Mouse (Mus musculus) midbrain, embryonic 15.5 days (tissue): Measurements from ENCODE around the gene Map2k5. TPM values are rescaled to one million over a fixed set of nuclear protein-coding genes. Genes with fewer than 3 reads are reported as not detected.

ENCODE experiments used
- ATAC-seq: fragments of 200-750 bp; cut with Nextera tagmentation; replicated peaks from 2 replicates; pipeline ENCODE4 v1.8.0; 2017; ENCODE audit warnings: moderate TSS enrichment
- H3K27ac ChIP-seq: fragments of 300-500 bp; sonication (generic); 2 replicates; pipeline ENCODE4 v1.5.1; 2015; ENCODE audit warnings: mild to moderate bottlenecking, inconsistent platforms
- H3K27me3 ChIP-seq: fragments of 300-500 bp; sonication (generic); replicated peaks from 2 replicates; pipeline ENCODE4 v1.6.1; 2015; ENCODE audit warnings: inconsistent platforms
- H3K36me3 ChIP-seq: fragments of 300-500 bp; sonication (generic); replicated peaks from 2 replicates; pipeline ENCODE4 v1.6.1; 2015; ENCODE audit warnings: inconsistent platforms
- H3K4me1 ChIP-seq: fragments of 300-500 bp; sonication (generic); 2 replicates; pipeline ENCODE4 v1.6.1; 2015; ENCODE audit warnings: inconsistent platforms
- H3K4me2 ChIP-seq: fragments of 300-500 bp; sonication (generic); 2 replicates; pipeline ENCODE4 v1.6.1; 2015; ENCODE audit warnings: inconsistent platforms, mild to moderate bottlenecking, moderate library complexity
- H3K4me3 ChIP-seq: fragments of 300-500 bp; sonication (generic); 2 replicates; pipeline ENCODE4 v1.5.1; 2015; ENCODE audit warnings: mild to moderate bottlenecking, inconsistent platforms
- H3K9ac ChIP-seq: fragments of 300-500 bp; sonication (generic); 2 replicates; pipeline ENCODE4 v1.6.1; 2015; ENCODE audit warnings: mild to moderate bottlenecking, inconsistent platforms
- H3K9me3 ChIP-seq: fragments of 300-500 bp; sonication (generic); 2 replicates; pipeline ENCODE4 v1.6.1; 2016; ENCODE audit warnings: inconsistent platforms
- WGBS: fragments of 180-500 bp; shearing (Covaris S2); methylation state at CpG from one replicate; pipeline ENCODE4 v1.1.7; 2015; ENCODE audit warnings: mixed read lengths; 5-methylcytosine and 5-hydroxymethylcytosine counted together
- polyA plus RNA-seq: library from polyadenylated mRNA; unstranded; fragments of >200 nt; fragmentation: Nextera tagmentation; extraction: Ambion mirVana; gene quantifications from 2 replicates; pipeline ENCODE4 v1.2.1, GENCODE M21; 2015

Map2k5 gene
- polyA plus RNA-seq, 1 experiment from 2014 or later = 38.7 TPM

DNA sequence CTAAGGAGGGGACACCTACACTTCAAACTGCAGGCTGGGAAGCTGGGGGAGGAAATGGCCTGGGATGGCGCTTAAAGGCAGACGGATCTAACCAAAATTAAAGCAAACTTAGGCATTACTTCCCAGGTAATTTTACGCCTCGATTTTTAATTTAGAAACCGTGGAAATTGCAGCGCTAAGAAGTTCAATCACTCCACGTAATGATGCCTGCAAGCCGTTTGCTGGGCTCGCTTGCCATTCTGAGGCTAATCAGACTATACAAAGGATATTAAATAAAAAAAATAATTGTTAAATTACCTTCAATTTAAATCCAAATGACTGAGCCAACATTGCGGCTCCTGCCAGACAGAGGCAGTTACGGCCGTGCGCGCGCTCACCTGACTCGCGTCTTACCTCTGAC lies 238.0 kb downstream of the Map2k5 start:
- Histone ChIP-seq H3K4me3 (no peak overlapping the region; the same call in 1 of the 2 replicates), H3K9ac (no peak overlapping the region), H3K27ac (no peak overlapping the region), H3K36me3 (no peaks in the 10 kb centered on the region), H3K4me2 (peak overlapping the region; percentile 6; the same call in 1 of the 2 replicates), H3K27me3 (peaks cover 96% of the 10 kb centered on the region), H3K4me1 (peaks cover 67% of the 10 kb centered on the region), H3K9me3 (no peaks in the 10 kb centered on the region)
- 4% methylated on average over 17 of the region's 17 CpGs for WGBS
- no peak for ATAC-seq

DNA sequence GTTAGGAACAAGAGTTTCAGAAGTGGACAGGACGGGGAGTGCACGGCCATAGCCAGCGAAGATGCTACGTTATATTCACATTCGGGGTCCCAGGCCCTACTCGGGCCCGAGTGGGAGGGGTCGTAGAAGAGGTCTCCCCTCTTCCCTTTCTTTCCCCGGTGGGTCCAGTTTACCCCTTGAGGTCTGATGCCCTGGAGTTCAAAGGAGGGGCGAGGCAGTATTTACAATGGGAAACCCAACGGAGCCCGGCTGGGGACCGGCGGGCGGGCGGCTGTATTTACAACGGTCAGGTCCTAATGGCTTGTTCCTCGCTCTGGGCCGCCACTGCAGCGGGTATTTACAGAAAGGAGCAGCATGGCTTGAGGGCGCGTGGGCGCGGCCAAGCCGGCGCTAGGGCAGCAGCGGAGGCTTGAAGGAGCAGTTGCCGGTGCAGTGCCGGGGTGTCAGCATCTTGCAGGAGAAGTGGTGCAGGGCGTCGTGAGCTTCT lies 239.2 kb downstream of the Map2k5 start:
- Histone ChIP-seq H3K4me3 (peak overlapping the region; percentile 23), H3K27ac (no peak overlapping the region), H3K4me2 (peak overlapping the region; percentile 40), H3K4me1 (peaks cover 67% of the 10 kb centered on the region), H3K9ac (no peak overlapping the region), H3K36me3 (no peaks in the 10 kb centered on the region), H3K9me3 (no peaks in the 10 kb centered on the region), H3K27me3 (peaks cover 94% of the 10 kb centered on the region)
- WGBS = 1% methylated on average over 31 of the region's 31 CpGs
- no peak for ATAC-seq

DNA sequence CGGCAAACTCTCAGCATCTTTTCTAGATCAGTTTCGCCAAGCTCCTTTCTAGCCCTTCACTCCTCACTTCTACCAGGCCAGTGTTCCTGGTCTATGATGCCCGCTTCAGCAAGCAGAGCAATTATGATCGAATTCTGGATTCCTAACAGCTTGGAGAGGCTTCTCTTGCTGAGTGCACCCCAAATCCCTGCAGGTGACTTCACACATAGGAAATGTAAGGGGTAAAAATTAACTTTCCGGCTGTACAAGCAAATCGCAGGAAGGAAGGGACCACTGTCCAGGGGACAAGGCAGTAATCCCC lies 240.1 kb downstream of the Map2k5 start:
- Histone ChIP-seq H3K4me3 (no peak overlapping the region), H3K27me3 (peaks cover 85% of the 10 kb centered on the region), H3K36me3 (no peaks in the 10 kb centered on the region), H3K4me2 (no peak overlapping the region), H3K9ac (no peak overlapping the region), H3K27ac (no peak overlapping the region), H3K4me1 (peaks cover 63% of the 10 kb centered on the region), H3K9me3 (no peaks in the 10 kb centered on the region)
- under 1% methylated on average over 6 of the region's 6 CpGs for WGBS
- ATAC-seq = no peak

DNA sequence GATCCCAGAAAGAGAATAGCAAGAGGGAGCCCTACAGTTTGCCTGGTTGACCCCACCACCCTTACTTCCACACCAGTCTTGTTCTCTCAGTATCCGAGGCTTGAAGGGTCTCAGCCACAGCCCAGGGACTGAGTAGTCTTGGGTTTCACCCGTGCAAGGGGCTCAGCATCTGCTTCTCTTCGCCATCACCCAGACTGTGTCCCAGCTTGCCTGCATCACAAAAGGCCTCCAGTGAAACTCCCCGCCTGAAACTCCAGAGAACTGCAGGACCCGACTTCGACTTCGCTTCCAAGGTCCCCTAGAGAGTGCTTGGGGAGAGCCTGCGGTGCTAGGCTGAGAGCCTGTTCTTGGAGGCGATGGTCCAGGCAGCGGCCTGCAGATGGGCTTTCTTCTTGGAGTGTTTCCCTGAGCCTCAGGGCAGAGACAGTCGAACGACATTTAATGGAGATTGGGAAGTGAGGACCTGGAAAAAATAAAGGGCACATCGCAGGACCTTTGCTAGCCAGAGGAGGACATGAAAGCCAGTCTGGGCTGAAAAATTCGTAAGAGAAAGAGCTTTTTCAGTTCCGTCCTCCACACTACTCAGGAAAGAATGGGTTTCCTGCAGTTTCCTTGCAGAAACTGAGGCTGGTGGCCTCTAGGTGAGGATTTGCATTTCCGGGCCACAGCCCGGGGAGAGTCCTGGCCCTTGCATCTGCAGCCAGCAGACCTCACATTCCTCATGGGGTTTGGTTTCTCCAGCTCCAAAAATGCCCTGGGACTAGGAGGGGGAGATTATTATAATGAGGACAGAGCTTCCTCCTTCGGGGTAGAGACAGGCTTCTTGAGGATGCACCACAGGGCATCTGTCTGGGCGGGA lies 240.7 kb downstream of the Map2k5 start:
- Histone ChIP-seq H3K27me3 (peaks cover 79% of the 10 kb centered on the region), H3K4me2 (no peak overlapping the region), H3K4me3 (no peak overlapping the region), H3K36me3 (no peaks in the 10 kb centered on the region), H3K27ac (no peak overlapping the region), H3K9me3 (no peaks in the 10 kb centered on the region), H3K9ac (no peak overlapping the region), H3K4me1 (peaks cover 59% of the 10 kb centered on the region)
- no peak for ATAC-seq
- WGBS = 3% methylated on average over 19 of the region's 19 CpGs

DNA sequence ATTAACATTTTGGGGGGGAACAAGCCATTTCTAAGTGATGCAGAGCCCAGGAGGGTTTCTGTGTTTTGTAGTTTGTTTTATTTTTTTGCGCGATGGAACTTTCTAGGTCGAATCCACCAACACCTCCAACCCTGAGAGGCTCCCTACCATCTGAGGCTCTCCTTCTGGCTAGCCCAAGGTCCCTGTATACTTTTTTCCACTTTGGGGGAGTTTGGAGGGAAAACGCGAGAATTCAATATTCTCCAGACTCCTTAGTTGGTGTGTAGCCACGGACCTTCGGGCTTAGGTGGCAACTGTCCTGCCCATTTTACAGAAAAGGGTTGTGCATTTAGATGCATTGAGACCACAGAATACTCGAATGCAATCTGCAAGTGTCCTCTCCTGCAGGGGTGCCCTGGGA lies 241.5 kb downstream of the Map2k5 start:
- H3K9ac ChIP-seq = no peak overlapping the region
- no peaks in the 10 kb centered on the region for H3K9me3 ChIP-seq
- peaks cover 72% of the 10 kb centered on the region for H3K27me3 ChIP-seq
- WGBS = 4% methylated on average over 8 of the region's 8 CpGs
- H3K4me1 ChIP-seq = peaks cover 66% of the 10 kb centered on the region
- no peaks in the 10 kb centered on the region for H3K36me3 ChIP-seq
- ATAC-seq = no peak
- H3K4me2 ChIP-seq = no peak overlapping the region
- no peak overlapping the region for H3K27ac ChIP-seq
- no peak overlapping the region for H3K4me3 ChIP-seq

DNA sequence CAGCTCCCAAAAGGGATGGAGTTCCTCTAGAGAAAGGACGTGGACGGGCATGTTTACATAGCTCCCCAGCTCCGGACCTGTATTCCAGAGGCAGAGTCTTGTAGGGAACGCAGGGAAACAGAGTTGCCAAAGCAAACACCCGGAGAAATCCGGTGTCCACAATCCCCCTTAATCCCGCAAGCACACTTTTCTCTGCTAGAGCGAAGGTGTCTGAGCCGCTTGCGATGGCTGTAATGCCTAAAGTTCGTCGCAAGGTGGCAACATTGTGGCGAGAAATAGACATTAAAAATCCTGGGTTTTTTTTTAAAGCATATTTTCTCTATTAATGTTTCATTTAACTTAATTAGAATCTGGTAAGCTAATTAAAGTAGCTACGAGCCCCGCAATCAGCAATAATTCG lies 241.9 kb downstream of the Map2k5 start:
- Histone ChIP-seq H3K27ac (no peak overlapping the region), H3K4me1 (peaks cover 70% of the 10 kb centered on the region), H3K4me3 (peak overlapping the region; percentile 30), H3K36me3 (no peaks in the 10 kb centered on the region), H3K9ac (no peak overlapping the region; the same call in 1 of the 2 replicates), H3K9me3 (no peaks in the 10 kb centered on the region), H3K27me3 (peaks cover 68% of the 10 kb centered on the region), H3K4me2 (peak overlapping the region; percentile 52)
- ATAC-seq = no peak
- under 1% methylated on average over 16 of the region's 16 CpGs for WGBS

DNA sequence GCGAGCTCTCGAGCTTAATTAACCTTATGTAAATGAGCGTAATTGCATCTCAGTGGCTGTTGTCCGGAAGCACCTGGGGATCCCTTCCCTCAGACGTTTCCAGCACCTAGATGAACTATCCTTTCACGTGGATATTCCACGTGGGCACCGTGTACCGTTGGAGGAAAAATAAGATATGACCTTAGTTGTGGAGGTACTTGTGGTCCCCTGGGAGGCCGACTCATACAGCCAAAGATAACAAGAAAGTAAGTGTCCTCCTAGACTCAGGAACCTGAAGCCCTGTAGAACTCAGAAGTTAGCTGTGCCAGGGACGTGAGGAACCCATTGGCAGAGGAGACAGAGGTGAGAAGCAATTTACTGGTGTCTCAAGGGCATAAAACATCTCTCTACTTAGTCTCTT lies 242.3 kb downstream of the Map2k5 start:
- Histone ChIP-seq H3K9ac (no peak overlapping the region; the same call in 1 of the 2 replicates), H3K4me1 (peaks cover 70% of the 10 kb centered on the region), H3K27ac (no peak overlapping the region), H3K9me3 (no peaks in the 10 kb centered on the region), H3K27me3 (peaks cover 64% of the 10 kb centered on the region), H3K36me3 (no peaks in the 10 kb centered on the region), H3K4me3 (peak overlapping the region; percentile 30), H3K4me2 (peak overlapping the region; percentile 52)
- WGBS = 4% methylated on average over 11 of the region's 11 CpGs
- ATAC-seq = no peak

DNA sequence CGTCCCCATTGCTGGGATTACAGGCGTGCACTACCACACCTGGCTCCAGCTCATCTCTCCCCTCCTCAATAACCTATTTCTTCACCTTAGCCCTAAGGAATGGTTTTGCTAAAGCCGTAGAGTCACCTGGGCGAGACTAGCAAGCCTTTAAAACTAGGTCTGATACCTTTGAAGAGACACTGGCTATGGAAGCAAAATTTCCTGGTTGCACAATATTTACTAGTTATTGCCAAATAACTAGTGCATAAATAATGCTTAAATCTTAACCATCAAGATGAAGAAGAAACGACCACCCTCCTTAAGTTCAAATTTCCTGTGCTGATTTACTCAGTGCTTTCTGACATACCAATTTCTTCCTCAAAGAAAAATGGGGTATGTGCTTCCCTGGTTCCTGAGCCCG lies 244.0 kb downstream of the Map2k5 start:
- peak; percentile 28 for ATAC-seq
- Histone ChIP-seq H3K27me3 (peaks cover 47% of the 10 kb centered on the region), H3K4me2 (peak overlapping the region; percentile 80), H3K27ac (no peak overlapping the region), H3K4me1 (peaks cover 60% of the 10 kb centered on the region), H3K4me3 (peak overlapping the region; percentile 84), H3K9me3 (no peaks in the 10 kb centered on the region), H3K9ac (peak overlapping the region; percentile 26), H3K36me3 (no peaks in the 10 kb centered on the region)
- 15% methylated on average over 6 of the region's 6 CpGs for WGBS

DNA sequence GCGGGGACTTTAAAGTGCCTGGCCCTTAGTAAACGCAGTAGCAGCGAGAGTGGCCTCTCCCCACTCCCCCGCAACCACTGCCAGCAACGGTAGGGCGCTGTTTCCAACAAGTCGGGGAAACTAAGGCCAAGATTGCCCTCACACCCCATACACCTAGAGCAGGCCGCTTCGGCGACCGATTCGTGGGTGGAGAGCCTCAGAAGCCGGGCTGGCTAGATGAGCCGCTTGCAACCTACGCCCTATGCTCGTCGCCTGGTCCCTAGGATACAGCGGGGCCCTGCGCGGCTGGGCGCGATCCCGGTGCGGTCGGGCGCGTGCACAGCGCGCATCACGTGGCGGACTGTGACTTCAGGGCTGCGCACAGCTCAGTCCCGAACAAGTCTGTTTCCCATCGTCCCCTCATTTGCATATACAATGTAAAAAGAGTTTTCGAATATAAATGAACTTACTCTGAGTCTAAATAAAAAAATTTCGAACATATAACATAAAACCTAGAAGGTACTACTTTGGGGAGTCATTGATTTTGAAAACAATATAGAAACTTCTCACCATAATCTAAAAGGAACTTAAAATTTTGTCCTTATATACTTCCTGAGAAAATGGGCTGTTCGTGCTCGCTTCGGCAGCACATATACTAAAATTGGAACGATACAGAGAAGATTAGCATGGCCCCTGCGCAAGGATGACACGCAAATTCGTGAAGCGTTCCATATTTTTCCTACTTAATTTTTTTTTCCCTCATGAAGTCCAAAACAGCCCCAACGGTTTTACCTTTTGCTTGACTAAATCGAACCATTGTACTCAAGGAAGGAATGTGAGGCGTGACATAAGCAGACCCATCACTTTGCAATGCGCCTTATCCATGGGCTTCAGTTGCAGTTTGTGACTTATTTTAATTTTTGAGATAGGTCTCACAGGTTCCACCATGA lies 244.8 kb downstream of the Map2k5 start:
- H3K27ac ChIP-seq = peak overlapping the region; percentile 85
- H3K4me1 ChIP-seq = peaks cover 55% of the 10 kb centered on the region
- H3K36me3 ChIP-seq = no peaks in the 10 kb centered on the region
- peaks cover 40% of the 10 kb centered on the region for H3K27me3 ChIP-seq
- WGBS = under 1% methylated on average over 48 of the region's 48 CpGs
- H3K9ac ChIP-seq = peak overlapping the region; percentile 68
- H3K9me3 ChIP-seq = no peaks in the 10 kb centered on the region
- peak overlapping the region; percentile 80 for H3K4me2 ChIP-seq
- H3K4me3 ChIP-seq = peak overlapping the region; percentile 84
- peak; percentile 98 for ATAC-seq

DNA sequence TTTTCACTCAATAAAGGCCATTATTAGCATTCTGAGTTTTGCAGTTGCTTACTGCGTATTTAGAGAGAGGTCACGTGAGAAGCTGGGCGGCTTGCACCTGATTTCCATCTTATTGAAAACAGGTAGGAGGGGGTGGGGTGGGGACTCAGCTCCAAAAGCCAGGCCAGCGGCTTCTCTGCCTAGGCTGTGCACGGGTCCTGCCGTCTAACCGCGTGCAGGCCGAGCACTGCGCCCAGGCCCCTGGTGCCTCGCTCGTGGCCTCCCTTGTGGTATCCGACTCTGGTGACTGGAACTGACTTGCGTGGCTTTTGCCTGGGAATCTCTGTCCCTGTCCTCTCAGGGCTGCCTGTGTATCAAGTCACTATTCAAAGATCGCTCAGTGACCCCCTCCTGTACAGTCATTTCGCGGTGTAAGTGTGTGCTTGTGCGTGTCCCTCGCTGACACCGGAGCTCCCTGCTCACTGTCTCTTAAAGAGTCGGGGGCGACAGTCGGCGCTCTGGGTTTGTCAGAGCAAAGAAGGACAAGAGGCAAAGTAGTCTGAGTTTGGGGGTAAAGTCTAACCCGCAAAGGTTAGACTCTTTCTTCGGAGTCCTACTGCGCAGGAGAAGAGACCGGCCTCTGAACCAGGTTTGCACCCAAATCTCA lies 245.6 kb downstream of the Map2k5 start:
- Histone ChIP-seq H3K4me1 (peaks cover 47% of the 10 kb centered on the region), H3K27ac (peak overlapping the region; percentile 85), H3K27me3 (peaks cover 32% of the 10 kb centered on the region), H3K4me3 (peak overlapping the region; percentile 84), H3K9ac (peak overlapping the region; percentile 68), H3K4me2 (peak overlapping the region; percentile 80), H3K9me3 (no peaks in the 10 kb centered on the region), H3K36me3 (no peaks in the 10 kb centered on the region)
- peak; percentile 51 for ATAC-seq
- WGBS = under 1% methylated on average over 28 of the region's 28 CpGs

DNA sequence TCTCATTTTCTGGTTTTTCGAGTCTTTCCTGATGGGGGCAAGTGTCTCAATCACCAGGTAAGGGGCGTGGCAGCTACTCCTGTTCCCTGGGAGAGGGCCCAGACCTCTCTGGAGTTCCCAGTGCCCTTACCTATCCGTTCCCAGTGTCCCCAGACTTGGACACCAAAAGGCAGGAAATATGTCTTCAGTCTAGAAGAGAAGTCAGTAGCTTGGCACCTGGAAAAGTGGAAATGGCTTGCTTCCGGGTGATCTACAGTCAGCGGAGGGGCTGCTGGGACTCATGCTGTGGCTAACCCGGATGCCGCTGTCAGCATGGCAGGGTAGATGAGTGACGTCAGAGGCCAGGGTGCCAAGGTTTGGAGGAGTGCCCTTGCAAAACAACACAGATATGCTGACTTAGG lies 248.1 kb downstream of the Map2k5 start:
- WGBS = 86% methylated on average over 8 of the region's 8 CpGs

DNA sequence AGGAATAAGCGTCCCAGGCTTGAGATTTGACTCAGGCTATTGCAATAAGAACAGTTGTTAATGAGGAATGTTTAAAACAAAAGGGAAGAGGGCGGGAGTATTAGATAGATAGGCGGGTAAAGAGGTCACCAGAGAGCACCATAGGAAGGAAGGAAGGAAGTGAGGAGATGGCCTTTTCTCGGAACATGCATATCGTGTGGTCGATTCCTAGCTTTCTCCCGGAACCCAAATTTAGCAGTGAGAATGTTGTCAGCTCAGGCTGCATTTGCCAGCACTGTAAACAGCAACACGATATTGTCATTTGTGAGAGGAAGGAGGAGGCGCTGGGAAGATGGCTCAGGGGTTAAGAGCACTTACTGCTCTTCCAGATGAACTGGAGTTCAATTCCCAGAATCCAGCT lies 253.2 kb downstream of the Map2k5 start:
- no peak for ATAC-seq
- Histone ChIP-seq H3K36me3 (no peaks in the 10 kb centered on the region), H3K27me3 (no peaks in the 10 kb centered on the region; the same call in 1 of the 2 replicates), H3K4me1 (peaks cover 5% of the 10 kb centered on the region), H3K9ac (no peak overlapping the region), H3K27ac (no peak overlapping the region), H3K9me3 (no peaks in the 10 kb centered on the region), H3K4me3 (no peak overlapping the region), H3K4me2 (no peak overlapping the region)
- 57% methylated on average over 9 of the region's 9 CpGs for WGBS

More for the DNA sequence above, 248.1 kb downstream of the Map2k5 start:
- Histone ChIP-seq H3K27ac (no peak overlapping the region), H3K36me3 (no peaks in the 10 kb centered on the region), H3K9me3 (no peaks in the 10 kb centered on the region), H3K9ac (no peak overlapping the region), H3K4me2 (no peak overlapping the region), H3K4me1 (peaks cover 27% of the 10 kb centered on the region), H3K27me3 (peaks cover 10% of the 10 kb centered on the region), H3K4me3 (no peak overlapping the region)
- no peak for ATAC-seq
